Mouse (Mus musculus) CH12.LX (cell line): ENCODE measurements around the gene Chac1. TPM values are rescaled to one million over a fixed set of nuclear protein-coding genes. Genes with fewer than 3 reads are reported as not detected.

ENCODE experiments used
- DNase-seq: peaks from one replicate; pipeline ENCODE4 v3.0.0-alpha.2; 2013; ENCODE audit errors: extremely low read depth
- H3K27ac ChIP-seq: 2 replicates; pipeline ENCODE4 v1.5.1; 2012; ENCODE audit warnings: low read depth, mild to moderate bottlenecking, control low read depth, moderate library complexity; ENCODE audit not compliant: insufficient read depth
- H3K27me3 ChIP-seq: replicated peaks from 2 replicates; pipeline ENCODE3; 2012; ENCODE audit warnings: inconsistent platforms
- H3K36me3 ChIP-seq, 2 experiments: replicated peaks in 1 of 2; 2 replicates each; pipeline versions ENCODE3 to v1.6.1; 2012; ENCODE audit warnings: inconsistent platforms in 1 of 2, low read length in 1 of 2, mild to moderate bottlenecking in 1 of 2, mixed read lengths in 1 of 2, moderate library complexity in 1 of 2; ENCODE audit not compliant: control insufficient read depth in 1 of 2, insufficient read depth in 1 of 2
- H3K4me1 ChIP-seq, 2 experiments: 2 replicates each; pipeline ENCODE4 v1.6.1; 2012; ENCODE audit warnings: inconsistent platforms in 1 of 2, moderate library complexity in 1 of 2; ENCODE audit not compliant: insufficient read depth in 2 of 2, control insufficient read depth in 1 of 2
- H3K4me2 ChIP-seq: 2 replicates; pipeline ENCODE4 v1.6.1; 2012; ENCODE audit warnings: low read depth, mild to moderate bottlenecking, control low read depth; ENCODE audit not compliant: poor library complexity, insufficient read depth, severe bottlenecking
- H3K4me3 ChIP-seq, 3 experiments: fragments of 150-350 bp in 1 of 3; sonication (generic) in 1 of 3; replicated peaks in 1 of 3; 2 replicates each; pipeline versions ENCODE3 to v1.5.1; 2011 to 2012; ENCODE audit warnings: low read depth in 2 of 3, low read length in 2 of 3, mild to moderate bottlenecking in 2 of 3, moderate library complexity in 2 of 3, control low read depth in 1 of 3, improper control_type of control experiment in 1 of 3, inconsistent platforms in 1 of 3, mixed read lengths in 1 of 3; ENCODE audit not compliant: poor library complexity in 1 of 3
- H3K79me2 ChIP-seq: replicated peaks from 2 replicates; pipeline ENCODE4 v1.6.1; 2012; ENCODE audit warnings: mild to moderate bottlenecking, moderate library complexity; ENCODE audit not compliant: control insufficient read depth, poor library complexity, insufficient read depth, severe bottlenecking; ENCODE audit errors: extremely low read depth
- H3K9ac ChIP-seq: 2 replicates; pipeline ENCODE4 v1.6.1; 2012; ENCODE audit warnings: low read depth, mild to moderate bottlenecking, control low read depth, moderate library complexity; ENCODE audit not compliant: insufficient read depth
- H3K9me3 ChIP-seq: replicated peaks from 2 replicates; pipeline ENCODE3; 2012; ENCODE audit warnings: low read length, inconsistent platforms, mixed read lengths
- BHLHE40 ChIP-seq: IDR thresholded peaks from 2 replicates; pipeline ENCODE4 v1.6.1; 2011; ENCODE audit warnings: mild to moderate bottlenecking, low read depth, low read length, improper control_type of control experiment
- CHD1 ChIP-seq: IDR thresholded peaks from 2 replicates; pipeline ENCODE4 v1.6.1; 2012; ENCODE audit warnings: low read depth, low read length, improper control_type of control experiment, inconsistent platforms
- CHD2 ChIP-seq: IDR thresholded peaks from 2 replicates; pipeline ENCODE4 v1.6.1; 2011; ENCODE audit warnings: low read length, improper control_type of control experiment
- CTCF ChIP-seq, 2 experiments: IDR thresholded peaks in 1 of 2; conservative IDR thresholded peaks in 1 of 2; 2 replicates each; pipeline ENCODE4 v1.5.1; 2011 to 2012; ENCODE audit warnings: low read depth in 2 of 2, low read length in 2 of 2, improper control_type of control experiment in 1 of 2, inconsistent platforms in 1 of 2, mild to moderate bottlenecking in 1 of 2, moderate library complexity in 1 of 2
- ELF1 ChIP-seq: IDR thresholded peaks from 2 replicates; pipeline ENCODE4 v1.6.1; 2014; ENCODE audit warnings: low read depth, mild to moderate bottlenecking, inconsistent platforms, low read length, improper control_type of control experiment
- EP300 ChIP-seq: IDR thresholded peaks from 2 replicates; pipeline ENCODE4 v1.6.1; 2011; ENCODE audit warnings: low read length, improper control_type of control experiment
- ETS1 ChIP-seq: conservative IDR thresholded peaks from 2 replicates; pipeline ENCODE4 v1.6.1; 2012; ENCODE audit warnings: low read depth, mild to moderate bottlenecking, inconsistent platforms, low read length, improper control_type of control experiment, moderate library complexity
- KAT2A ChIP-seq: IDR thresholded peaks from 2 replicates; pipeline ENCODE4 v1.6.1; 2012; ENCODE audit warnings: low read length, improper control_type of control experiment, inconsistent platforms; ENCODE audit not compliant: insufficient replicate concordance
- MAFK ChIP-seq: IDR thresholded peaks from 2 replicates; pipeline ENCODE4 v1.6.1; 2011; ENCODE audit warnings: low read length, improper control_type of control experiment; ENCODE audit not compliant: insufficient replicate concordance
- MAZ ChIP-seq: IDR thresholded peaks from 2 replicates; pipeline ENCODE4 v1.6.1; 2012; ENCODE audit warnings: low read depth, mild to moderate bottlenecking, inconsistent platforms, low read length, improper control_type of control experiment, moderate library complexity
- MYC ChIP-seq: IDR thresholded peaks from 2 replicates; pipeline ENCODE4 v1.6.1; 2011; ENCODE audit warnings: low read depth, mild to moderate bottlenecking, improper control_type of control experiment, low read length
- POLR2AphosphoS2 ChIP-seq: IDR thresholded peaks from 2 replicates; pipeline ENCODE4 v1.6.1; 2011; ENCODE audit warnings: low read depth, low read length, improper control_type of control experiment
- SMC3 ChIP-seq: IDR thresholded peaks from 2 replicates; pipeline ENCODE4 v1.6.1; 2011; ENCODE audit warnings: low read depth, low read length, improper control_type of control experiment
- ZNF384 ChIP-seq: IDR thresholded peaks from 2 replicates; pipeline ENCODE4 v1.6.1; 2012; ENCODE audit warnings: low read depth, low read length, improper control_type of control experiment, inconsistent platforms
- dilution Hi-C: fragments of 300-500 bp; cut with MboI; formaldehyde crosslinking; loops from 2 replicates; pipeline ENCODE4 v1.14.3; 2020; ENCODE audit warnings: low sequenced_read_pairs; ENCODE audit not compliant: extremely low pct_unique_long_range_greater_than_20kb, extremely low pct_ligation_motif_present
- in situ Hi-C: fragments of 300-500 bp; cut with MboI; formaldehyde crosslinking; loops from 3 replicates; pipeline ENCODE4 v1.14.3; 2019; ENCODE audit warnings: low sequenced_read_pairs, low pct_ligation_motif_present, low pct_unique_long_range_greater_than_20kb, mixed read lengths
- polyA plus RNA-seq: library from polyadenylated mRNA; unstranded; fragments of >175 nt; gene quantifications from 2 replicates; pipeline ENCODE4 v1.2.1, GENCODE M21; 2012; ENCODE audit warnings: low read depth; ENCODE audit not compliant: insufficient read length
- total RNA-seq, 2 experiments: library from RNA; depleted of rRNA; stranded (reverse); fragments of 300-350 nt in 1 of 2; fragments of >200 nt in 1 of 2; gene quantifications; 2 replicates each; pipeline ENCODE4 v1.2.3; 2012 to 2014

Gene Chac1
- total and polyA plus RNA-seq, 3 experiments: 33.4 to 95.6 (median 49.2) TPM

GRCm38 (mm10) chr2:119350555-119351486, at the start of gene Chac1 (continued):
- 0 out of 2 replicates have a peak, but pooled peaks have one; percentile 33 for TF ChIP-seq POLR2AphosphoS2
- no peak for TF ChIP-seq SMC3

- no peak overlapping the region for H3K27ac ChIP-seq
- no peaks in the 10 kb centered on the region for H3K27me3 ChIP-seq
- H3K9me3 ChIP-seq: no peaks in the 10 kb centered on the region
- DNase-seq: no peak
- H3K9ac ChIP-seq: no peak overlapping the region
- no peak overlapping the region for H3K4me3 ChIP-seq
- H3K79me2 ChIP-seq: no peaks in the 10 kb centered on the region
- no peak for TF ChIP-seq MAFK
- TF ChIP-seq EP300: no peak
- no peak for TF ChIP-seq CHD1
- TF ChIP-seq CTCF (conservative IDR thresholded peaks at IDR 0.05 in 1 of 2, IDR thresholded peaks at IDR 0.05 in 1 of 2; ENCODE audit: low read depth in 2 of 2, low read length in 2 of 2): no peak
- TF ChIP-seq MAZ: no peak
- TF ChIP-seq MYC: no peak
- no peak for TF ChIP-seq BHLHE40
- no peak for TF ChIP-seq CHD2
- TF ChIP-seq ETS1: no peak
- H3K4me1 ChIP-seq: peaks cover 20 to 67% of the 10 kb centered on the region in 2 experiments
- dilution Hi-C loops (no loop called here), in situ Hi-C loops (no loop called here)
- no peak overlapping the region for H3K4me2 ChIP-seq
- peaks cover 10 to 24% of the 10 kb centered on the region in 2 experiments for H3K36me3 ChIP-seq
Observed at GRCm38 (mm10) chr2:119302876-119303275, 48.2 kb upstream of the Chac1 start.

DNA sequence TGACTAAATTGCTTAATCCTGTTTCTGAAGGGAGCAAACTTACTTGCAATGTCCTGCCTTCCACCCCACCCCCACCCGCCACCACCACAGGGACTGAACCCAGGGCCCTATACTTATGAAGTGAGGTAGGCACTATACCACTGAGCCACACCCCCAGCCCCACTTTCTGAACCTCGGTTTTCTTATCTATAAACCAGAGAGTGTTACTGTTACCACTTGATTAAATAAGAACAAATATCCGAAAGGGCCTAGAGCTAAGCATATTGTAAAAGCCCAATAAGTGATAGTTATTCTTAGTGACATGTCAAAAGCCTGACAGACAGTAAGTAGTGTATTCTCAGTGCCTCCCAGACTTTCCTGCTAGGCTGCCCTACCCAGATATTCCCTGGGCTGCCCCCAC, 46.6 kb upstream of the Chac1 start:
- no peak overlapping the region for H3K9ac ChIP-seq
- H3K27me3 ChIP-seq: no peaks in the 10 kb centered on the region
- H3K27ac ChIP-seq: no peak overlapping the region
- H3K4me3 ChIP-seq: no peak overlapping the region
- H3K4me2 ChIP-seq: no peak overlapping the region
- in situ Hi-C loops (no loop called here), dilution Hi-C loops (no loop called here)
- TF ChIP-seq ELF1 (no peak), EP300 (no peak), ZNF384 (no peak), KAT2A (no peak), MAZ (no peak)
- no peak for DNase-seq
- H3K36me3 ChIP-seq: peaks cover 0 to 9% of the 10 kb centered on the region in 2 experiments
- H3K9me3 ChIP-seq: no peaks in the 10 kb centered on the region
- peaks cover 20 to 56% of the 10 kb centered on the region in 2 experiments for H3K4me1 ChIP-seq
- no peaks in the 10 kb centered on the region for H3K79me2 ChIP-seq
